Mouse (Mus musculus): ENCODE data around the gene Lmntd1. TPM values are rescaled to one million over a fixed set of nuclear protein-coding genes. Genes with fewer than 3 reads are reported as not detected.

Lmntd1 gene
- polyA plus RNA-seq, 1 experiment = not detected

DNA sequence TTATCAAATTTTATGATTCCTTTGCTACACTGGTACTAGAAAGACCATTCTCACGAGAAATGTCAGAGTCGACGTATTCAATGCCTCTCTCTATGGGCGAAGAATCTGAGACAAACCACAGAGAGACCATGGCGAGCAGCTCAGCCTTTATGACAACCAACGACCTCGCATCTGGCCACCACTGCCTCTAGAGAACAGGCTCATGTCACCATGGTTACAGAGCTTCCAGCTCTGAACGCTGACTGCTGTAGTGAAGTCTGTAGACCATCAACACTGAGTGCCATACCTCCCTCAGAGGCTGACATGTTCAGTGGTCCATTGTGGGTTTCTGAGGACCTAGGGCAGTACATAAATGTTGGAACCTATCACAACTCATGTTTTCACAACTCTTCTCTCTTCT is 180.2 kb downstream of the Lmntd1 start:
- H3ac ChIP-seq (ENCODE audit: control insufficient read depth, insufficient read length) = no peak overlapping the region
- no peak for TF ChIP-seq TCF12 (IDR thresholded peaks at IDR 0.05; ENCODE audit: insufficient read depth, poor library complexity, severe bottlenecking)
- TF ChIP-seq MAX (IDR thresholded peaks at IDR 0.05; ENCODE audit: low read depth) = no peak
- no peak for TF ChIP-seq POLR2A (IDR thresholded peaks at IDR 0.05; ENCODE audit: insufficient read length, low read depth)
- no peak for TF ChIP-seq SRF (IDR thresholded peaks at IDR 0.05; ENCODE audit: control insufficient read depth, insufficient read length, low read depth)
- no peak for TF ChIP-seq POLR2AphosphoS2 (IDR thresholded peaks at IDR 0.05; ENCODE audit: insufficient read length, low read depth)
- no peaks in the 10 kb centered on the region for H3K79me2 ChIP-seq (ENCODE audit: control insufficient read depth, insufficient read depth)
- no peak overlapping the region for H3K4me2 ChIP-seq (ENCODE audit: low read depth)
- H3K36me3 ChIP-seq (ENCODE audit: control insufficient read depth, insufficient read depth) = no peaks in the 10 kb centered on the region
- no peak overlapping the region for H3K4me3 ChIP-seq
- peaks cover 5% of the 10 kb centered on the region for H3K27me3 ChIP-seq (ENCODE audit: control insufficient read depth, insufficient read depth, insufficient read length)

- Histone ChIP-seq H3K4me2 (ENCODE audit: low read depth) (no peak overlapping the region), H3ac (ENCODE audit: control insufficient read depth, insufficient read length) (no peak overlapping the region)
- TF ChIP-seq MYOG (IDR thresholded peaks at IDR 0.05; ENCODE audit: control insufficient read depth in 1 of 3, insufficient read depth in 1 of 3, insufficient read length in 2 of 3, low read depth in 2 of 3) (no peak), MAX (IDR thresholded peaks at IDR 0.05; ENCODE audit: low read depth) (no peak), REST (IDR thresholded peaks at IDR 0.05; ENCODE audit: insufficient read depth, insufficient read length) (no peak), POLR2A (IDR thresholded peaks at IDR 0.05; ENCODE audit: insufficient read length, low read depth) (no peak), USF1 (IDR thresholded peaks at IDR 0.05; ENCODE audit: low read depth) (no peak), SRF (IDR thresholded peaks at IDR 0.05; ENCODE audit: control insufficient read depth, insufficient read length, low read depth) (no peak), TCF3 (IDR thresholded peaks at IDR 0.05; ENCODE audit: insufficient read length, low read depth) (no peak)
Measured at GRCm38 (mm10) chr6:145432711-145433708, 181.1 kb downstream of the Lmntd1 start.

DNA sequence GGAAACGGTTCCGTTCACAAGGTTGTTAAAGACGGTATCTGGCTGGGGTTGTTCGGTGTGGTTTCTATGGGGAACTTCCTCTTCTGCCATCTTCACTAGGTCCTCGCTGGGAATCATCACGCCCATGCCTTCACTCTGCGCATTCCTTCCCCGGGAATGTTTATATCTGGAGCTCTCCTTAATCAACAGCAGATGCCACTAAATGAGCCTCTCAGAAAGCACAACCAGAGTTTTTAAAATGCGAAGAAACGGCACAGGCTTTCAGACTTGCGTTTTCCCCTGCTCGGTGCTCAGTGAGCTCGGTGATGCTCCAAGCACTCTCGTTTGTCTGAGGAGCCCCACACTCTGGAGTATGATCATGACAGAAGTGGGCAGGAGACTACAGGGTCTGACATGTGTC is 182.4 kb downstream of the Lmntd1 start:
- no peaks in the 10 kb centered on the region for H3K79me2 ChIP-seq (ENCODE audit: control insufficient read depth, insufficient read depth)
- no peaks in the 10 kb centered on the region for H3K36me3 ChIP-seq (ENCODE audit: control insufficient read depth, insufficient read depth)
- no peak overlapping the region for H3K4me3 ChIP-seq
- no peak overlapping the region for H3ac ChIP-seq (ENCODE audit: control insufficient read depth, insufficient read length)
- H3K4me2 ChIP-seq (ENCODE audit: low read depth) = no peak overlapping the region
- peaks cover 5% of the 10 kb centered on the region for H3K27me3 ChIP-seq (ENCODE audit: control insufficient read depth, insufficient read depth, insufficient read length)
- no peak for TF ChIP-seq MYOG (IDR thresholded peaks at IDR 0.05; ENCODE audit: control insufficient read depth in 1 of 3, insufficient read depth in 1 of 3, insufficient read length in 2 of 3, low read depth in 2 of 3)
- TF ChIP-seq SRF (IDR thresholded peaks at IDR 0.05; ENCODE audit: control insufficient read depth, insufficient read length, low read depth) = no peak
- TF ChIP-seq POLR2A (IDR thresholded peaks at IDR 0.05; ENCODE audit: insufficient read length, low read depth) = no peak
- TF ChIP-seq TCF3 (IDR thresholded peaks at IDR 0.05; ENCODE audit: insufficient read length, low read depth) = no peak
- no peak for TF ChIP-seq POLR2AphosphoS2 (IDR thresholded peaks at IDR 0.05; ENCODE audit: insufficient read length, low read depth)
- TF ChIP-seq MYOD1 (IDR thresholded peaks at IDR 0.05; ENCODE audit: control insufficient read depth in 1 of 3, insufficient read length in 2 of 3, low read depth in 2 of 3) = no peak
- no peak for TF ChIP-seq E2F4 (IDR thresholded peaks at IDR 0.05; ENCODE audit: insufficient read depth)
- no peak for TF ChIP-seq MAX (IDR thresholded peaks at IDR 0.05; ENCODE audit: low read depth)
- no peak for TF ChIP-seq USF1 (IDR thresholded peaks at IDR 0.05; ENCODE audit: low read depth)
- no peak for TF ChIP-seq CEBPB (IDR thresholded peaks at IDR 0.05; ENCODE audit: insufficient read depth, poor library complexity, severe bottlenecking)
- TF ChIP-seq TCF12 (IDR thresholded peaks at IDR 0.05; ENCODE audit: insufficient read depth, poor library complexity, severe bottlenecking) = no peak
- no peak for TF ChIP-seq REST (IDR thresholded peaks at IDR 0.05; ENCODE audit: insufficient read depth, insufficient read length)

More at GRCm38 (mm10) chr6:145432711-145433708, 181.1 kb downstream of the Lmntd1 start:
- Histone ChIP-seq H3K79me2 (ENCODE audit: control insufficient read depth, insufficient read depth) (no peaks in the 10 kb centered on the region), H3K4me3 (no peak overlapping the region), H3K27me3 (ENCODE audit: control insufficient read depth, insufficient read depth, insufficient read length) (peaks cover 5% of the 10 kb centered on the region), H3K36me3 (ENCODE audit: control insufficient read depth, insufficient read depth) (no peaks in the 10 kb centered on the region)

DNA sequence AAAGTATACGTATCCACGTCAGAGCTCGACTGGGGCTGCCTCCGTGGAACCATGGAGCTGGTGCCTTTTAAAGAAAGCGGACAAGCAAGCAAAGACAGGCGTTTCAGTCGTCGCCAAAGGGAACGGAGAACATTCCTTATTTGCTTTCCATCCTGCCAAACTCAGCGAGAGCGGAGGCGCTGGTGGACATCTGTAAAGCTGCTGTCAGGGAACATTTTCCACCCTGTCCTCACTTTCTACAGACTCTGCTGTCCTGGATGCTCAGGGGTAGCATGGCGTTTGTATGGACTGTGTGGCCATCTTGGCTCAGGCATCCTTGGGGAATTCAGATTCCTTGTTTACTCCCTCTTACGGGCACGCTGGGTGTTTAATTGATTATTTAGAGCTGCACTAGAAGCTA is 186.7 kb downstream of the Lmntd1 start:
- Histone ChIP-seq H3K4me2 (ENCODE audit: low read depth) (no peak overlapping the region), H3K36me3 (ENCODE audit: control insufficient read depth, insufficient read depth) (no peaks in the 10 kb centered on the region)

More for the DNA sequence above, 186.7 kb downstream of the Lmntd1 start:
- no peak overlapping the region for H3K4me3 ChIP-seq
- H3ac ChIP-seq (ENCODE audit: control insufficient read depth, insufficient read length) = no peak overlapping the region
- TF ChIP-seq TCF3 (IDR thresholded peaks at IDR 0.05; ENCODE audit: insufficient read length, low read depth) (no peak), POLR2A (IDR thresholded peaks at IDR 0.05; ENCODE audit: insufficient read length, low read depth) (no peak), TCF12 (IDR thresholded peaks at IDR 0.05; ENCODE audit: insufficient read depth, poor library complexity, severe bottlenecking) (no peak), REST (IDR thresholded peaks at IDR 0.05; ENCODE audit: insufficient read depth, insufficient read length) (no peak), USF1 (IDR thresholded peaks at IDR 0.05; ENCODE audit: low read depth) (no peak), MYOD1 (IDR thresholded peaks at IDR 0.05; ENCODE audit: control insufficient read depth in 1 of 3, insufficient read length in 2 of 3, low read depth in 2 of 3) (no peak), MAX (IDR thresholded peaks at IDR 0.05; ENCODE audit: low read depth) (no peak), CEBPB (IDR thresholded peaks at IDR 0.05; ENCODE audit: insufficient read depth, poor library complexity, severe bottlenecking) (no peak), E2F4 (IDR thresholded peaks at IDR 0.05; ENCODE audit: insufficient read depth) (no peak), POLR2AphosphoS2 (IDR thresholded peaks at IDR 0.05; ENCODE audit: insufficient read length, low read depth) (no peak), MYOG (IDR thresholded peaks at IDR 0.05; ENCODE audit: control insufficient read depth in 1 of 3, insufficient read depth in 1 of 3, insufficient read length in 2 of 3, low read depth in 2 of 3) (no peak), SRF (IDR thresholded peaks at IDR 0.05; ENCODE audit: control insufficient read depth, insufficient read length, low read depth) (no peak)
- no peaks in the 10 kb centered on the region for H3K79me2 ChIP-seq (ENCODE audit: control insufficient read depth, insufficient read depth)
- peaks cover 27% of the 10 kb centered on the region for H3K27me3 ChIP-seq (ENCODE audit: control insufficient read depth, insufficient read depth, insufficient read length)
